Mouse (Mus musculus) inflammation-experienced regulatory T-cells, adult 6 months (primary cell): ENCODE results near the gene Bik. TPM values are rescaled to one million over a fixed set of nuclear protein-coding genes. Genes with fewer than 3 reads are reported as not detected.

Source experiments
- ATAC-seq: one replicate; pipeline ENCODE4 v1.8.0; 2017
- polyA plus RNA-seq, 3 experiments: library from polyadenylated mRNA; unstranded; fragments of 100-300 nt; shearing (Covaris generic); gene quantifications; one replicate each; pipeline ENCODE4 v1.2.1; 2017

Bik gene
- polyA plus RNA-seq, 3 experiments from 2014 or later, result 2.7 to 3.6 (median 3.4) TPM

GRCm38 (mm10) chr15:83583419-83584156 is 56.9 kb downstream of the Bik start:
- no peak for ATAC-seq

DNA sequence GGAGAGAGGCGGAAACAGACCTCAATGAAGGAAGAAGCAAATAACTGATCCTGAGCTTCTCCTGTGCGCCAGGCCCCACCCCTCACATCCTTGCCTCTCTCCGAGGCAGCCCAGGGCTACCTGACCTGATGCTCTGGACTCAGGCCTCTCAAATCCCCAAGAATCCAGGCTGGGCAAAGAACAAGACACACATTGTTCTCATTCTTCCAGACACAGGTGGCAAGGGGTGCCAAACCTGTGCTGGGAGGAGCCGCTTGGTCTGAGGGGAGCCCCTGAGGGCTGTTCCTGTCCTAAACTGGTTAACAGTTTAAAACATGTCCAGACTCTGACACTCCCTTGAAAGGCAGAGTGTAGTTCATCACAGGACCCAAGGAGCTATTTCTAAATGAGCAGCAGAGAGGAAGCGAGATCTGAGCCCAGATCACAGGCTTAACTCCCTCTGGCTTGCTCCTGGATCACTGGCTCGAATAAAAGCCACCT is 58.1 kb downstream of the Bik start:
- no peak for ATAC-seq

DNA sequence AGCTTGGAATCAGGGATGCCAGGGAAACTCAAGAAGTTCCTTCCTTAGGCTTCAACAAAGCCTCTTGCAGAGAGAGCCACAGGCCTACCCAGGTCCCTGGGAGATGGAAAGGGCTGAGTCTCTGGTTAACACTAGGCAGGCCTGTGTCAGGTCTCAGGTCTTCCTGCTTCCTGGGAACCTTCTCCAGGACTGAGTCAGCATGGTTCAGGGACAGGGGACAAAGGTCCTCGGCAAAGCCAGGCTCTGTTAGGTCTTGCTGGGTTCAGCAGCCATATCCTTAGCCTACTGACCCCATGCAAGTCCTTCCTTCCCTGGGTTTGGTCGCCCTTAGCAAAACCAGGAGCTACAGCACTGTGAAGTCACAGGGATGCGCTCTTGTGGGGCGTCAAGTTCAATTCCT is 64.2 kb downstream of the Bik start:
- no peak for ATAC-seq

GRCm38 (mm10) chr15:83591758-83592157 is 65.1 kb downstream of the Bik start:
- ATAC-seq, result no peak

DNA sequence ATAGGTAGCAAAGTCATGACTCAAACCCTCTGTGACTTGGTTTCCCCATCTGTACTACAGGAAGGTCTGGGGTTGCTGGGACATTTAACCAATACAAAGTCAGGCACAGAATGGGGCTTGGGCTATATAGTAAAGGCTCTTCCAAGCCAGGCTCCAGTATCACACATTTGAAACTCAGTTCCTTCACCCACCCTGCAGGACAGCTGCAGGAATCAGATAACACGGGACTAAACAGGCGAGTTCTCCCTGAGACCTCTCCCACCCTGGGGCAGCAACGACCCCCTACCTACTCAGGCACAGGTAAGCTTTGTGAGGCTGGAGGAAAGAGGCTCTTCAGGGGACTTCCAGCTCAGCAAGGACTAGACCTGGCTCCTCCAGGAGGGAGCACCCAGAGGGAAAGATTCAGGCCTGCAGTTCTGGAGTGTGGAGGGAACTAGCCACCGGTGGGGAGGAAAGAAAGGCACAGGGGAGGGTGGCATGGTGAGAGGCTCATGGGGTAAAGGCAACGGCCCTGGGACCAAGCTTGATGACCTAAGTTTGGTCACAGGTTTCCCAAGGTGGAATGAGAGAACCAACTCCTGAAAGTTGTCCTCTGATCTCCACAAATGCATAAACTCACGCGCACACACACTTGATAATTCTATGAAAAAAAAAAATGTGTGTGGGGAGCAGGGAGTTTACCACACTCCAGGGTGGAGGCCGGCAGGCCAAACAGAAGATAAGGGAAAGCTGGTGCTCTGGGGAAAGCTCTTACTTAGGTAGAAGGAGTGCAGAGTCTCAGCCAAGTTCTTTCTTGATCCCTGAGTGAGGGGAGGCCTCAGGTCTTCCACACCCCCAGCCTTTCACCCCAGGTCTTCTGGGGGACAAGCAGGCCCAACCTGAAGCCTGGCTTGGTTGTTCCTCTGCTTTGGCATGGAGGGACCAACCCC is 65.9 kb downstream of the Bik start:
- no peak for ATAC-seq

DNA sequence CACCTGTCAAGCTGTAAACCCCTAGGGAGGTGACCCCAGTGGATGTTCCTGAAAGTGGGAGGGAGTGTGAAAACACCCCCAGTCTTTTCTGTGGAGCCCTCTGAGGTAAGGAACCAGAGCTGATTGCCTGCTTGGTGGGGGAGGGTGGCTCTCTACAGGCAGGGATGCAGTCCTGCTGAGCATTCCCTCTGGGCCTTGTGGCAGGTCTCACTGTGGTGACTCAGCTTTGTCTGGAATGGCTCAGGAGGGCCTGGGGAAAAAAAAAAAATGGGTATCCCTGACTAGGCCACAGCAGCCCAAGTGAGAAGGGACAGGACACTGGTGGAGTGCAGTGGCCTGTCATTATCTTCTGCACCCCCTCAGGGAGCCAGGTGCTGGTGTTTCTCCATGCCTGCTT is 66.5 kb downstream of the Bik start:
- ATAC-seq, result no peak

DNA sequence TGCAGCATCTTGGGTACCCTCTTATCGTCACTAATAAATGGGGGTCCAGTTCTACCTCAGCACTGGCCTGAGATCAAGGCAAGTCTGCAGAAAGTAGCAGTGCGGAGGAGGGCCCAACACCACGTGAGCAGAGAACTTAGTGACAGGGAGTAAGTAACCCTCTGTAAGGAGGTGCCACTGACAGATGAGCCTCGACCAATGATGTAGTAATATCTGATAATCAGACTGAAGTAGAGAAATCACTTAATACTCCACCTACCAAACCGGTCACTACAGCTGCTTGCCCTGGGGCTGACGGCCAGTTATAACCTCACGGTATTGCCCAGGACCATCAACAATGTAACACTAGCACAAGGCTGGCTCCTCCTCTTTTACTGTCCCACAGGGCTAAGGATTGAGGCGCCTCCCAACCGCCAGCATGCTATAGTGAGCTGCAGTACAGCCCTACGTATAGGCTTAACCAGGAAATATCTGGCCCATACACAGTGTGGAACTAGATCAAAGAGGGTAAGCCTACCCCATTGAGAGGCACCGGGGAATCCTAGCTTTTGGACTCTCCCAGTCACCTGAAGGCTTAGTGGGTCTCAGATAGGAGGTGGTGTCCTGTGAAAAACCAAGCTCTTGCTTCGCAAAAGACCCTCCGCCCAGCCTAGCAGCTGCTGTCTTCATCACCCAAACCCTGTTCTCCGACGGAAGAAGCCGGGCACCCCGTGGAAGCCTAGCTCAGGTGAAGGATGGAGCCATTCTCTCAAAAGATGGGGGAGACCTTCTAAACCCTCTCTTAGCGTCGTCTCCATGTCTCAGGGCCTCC is 67.2 kb downstream of the Bik start:
- ATAC-seq, result no peak

Other genes starting within 250 kb of the Bik start
- 10 to 100 TPM; 11.7 to 14.1 (median 13.4) TPM for gene Arfgap3, start 176.6 kb upstream of the Bik start, polyA plus RNA-seq
- 10 to 100 TPM; 17.1 to 34.5 (median 22.0) TPM for gene Pacsin2, start 62.3 kb upstream of the Bik start, polyA plus RNA-seq
- gene Ttll1, start 16.0 kb upstream of the Bik start, polyA plus RNA-seq, result 10 to 100 TPM in 1 of 3 experiments, 1 to 10 TPM in 2; 6.8 to 11.7 (median 9.6) TPM
- 100 to 1,000 TPM; 311 to 463 (median 342) TPM for gene Tspo, start 36.7 kb downstream of the Bik start, polyA plus RNA-seq
- 1 to 10 TPM; 3.0 to 5.2 (median 4.1) TPM for gene Mcat, start 36.9 kb downstream of the Bik start, polyA plus RNA-seq
- 10 to 100 TPM; 11.0 to 17.4 (median 13.2) TPM for gene Ttll12, start 68.3 kb downstream of the Bik start, polyA plus RNA-seq
- not detected for gene Scube1, start 198.2 kb downstream of the Bik start, polyA plus RNA-seq